Mouse (Mus musculus): Measurements from ENCODE around the gene Cmss1. TPM values are rescaled to one million over a fixed set of nuclear protein-coding genes. Genes with fewer than 3 reads are reported as not detected.

Cmss1 gene
- polyA plus RNA-seq, 1 experiment from 2014 or later: 58.3 TPM

DNA sequence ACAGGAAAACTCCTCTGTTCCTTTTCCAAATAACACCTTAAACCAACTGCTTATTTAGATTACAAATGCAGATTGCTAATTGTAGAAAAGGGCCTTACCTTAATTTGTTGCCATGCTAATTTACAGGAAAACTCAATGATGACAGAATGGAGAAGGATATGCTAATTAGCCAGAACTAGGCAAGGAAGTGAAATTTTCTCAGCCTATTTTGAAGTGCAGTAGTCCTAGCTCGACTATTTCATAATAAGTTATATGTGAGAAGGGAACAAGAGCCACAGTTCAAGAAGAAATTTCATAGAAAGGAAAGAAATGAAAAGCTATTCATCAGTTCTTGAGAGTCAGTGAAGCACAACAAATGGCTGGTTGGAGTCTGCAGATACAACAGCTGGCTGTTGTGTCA is 60.3 kb downstream of the Cmss1 start:
- no peak overlapping the region for H3K4me2 ChIP-seq (ENCODE audit: low read depth, severe bottlenecking)
- no peak for DNase-seq (ENCODE audit: low spot score)
- no peak overlapping the region for H3K27ac ChIP-seq (replicated peaks; ENCODE audit: low read depth, low read length)
- WGBS: 78% methylated on average over 1 of the region's 1 CpGs
- H3K36me3 ChIP-seq (ENCODE audit: control insufficient read depth, insufficient read depth, low read length): no peaks in the 10 kb centered on the region
- no peaks in the 10 kb centered on the region for H3K27me3 ChIP-seq (ENCODE audit: control insufficient read depth, insufficient read depth, low read length)
- H3K4me3 ChIP-seq (ENCODE audit: low read depth, low read length): no peak overlapping the region
- no peak overlapping the region for H3K9ac ChIP-seq (ENCODE audit: low read length)
- no peaks in the 10 kb centered on the region for H3K9me3 ChIP-seq (ENCODE audit: control insufficient read depth, low read length)
- H3K4me1 ChIP-seq (ENCODE audit: control insufficient read depth, insufficient read depth, low read length): no peaks in the 10 kb centered on the region
- ATAC-seq (ENCODE audit: insufficient number of reproducible peaks, low FRiP score, low TSS enrichment, low read depth): no peak

DNA sequence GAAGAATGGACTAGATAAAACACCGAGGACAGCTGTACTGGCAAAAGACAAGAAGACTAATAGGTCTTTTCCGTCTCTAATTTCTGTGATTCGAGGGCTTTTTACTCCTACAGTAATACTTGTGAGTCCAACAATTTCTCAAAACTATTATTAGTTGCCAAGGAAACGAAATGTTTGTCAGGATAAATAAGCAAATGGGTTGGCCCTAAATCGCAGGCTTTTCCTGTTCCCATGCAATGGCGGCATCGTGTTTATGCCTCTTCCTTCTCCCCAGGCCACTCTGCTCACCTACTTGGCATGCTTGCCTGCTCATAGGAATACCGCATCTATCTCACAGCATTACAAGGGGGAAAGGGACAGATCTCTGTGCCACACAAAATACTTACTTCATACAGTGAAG is 62.2 kb downstream of the Cmss1 start:
- H3K4me1 ChIP-seq (ENCODE audit: control insufficient read depth, insufficient read depth, low read length): no peaks in the 10 kb centered on the region
- DNase-seq (ENCODE audit: low spot score): no peak
- no peak overlapping the region for H3K27ac ChIP-seq (replicated peaks; ENCODE audit: low read depth, low read length)
- no peak for ATAC-seq (ENCODE audit: insufficient number of reproducible peaks, low FRiP score, low TSS enrichment, low read depth)
- H3K27me3 ChIP-seq (ENCODE audit: control insufficient read depth, insufficient read depth, low read length): no peaks in the 10 kb centered on the region
- no peak overlapping the region for H3K9ac ChIP-seq (ENCODE audit: low read length)
- H3K36me3 ChIP-seq (ENCODE audit: control insufficient read depth, insufficient read depth, low read length): no peaks in the 10 kb centered on the region
- H3K4me3 ChIP-seq (ENCODE audit: low read depth, low read length): no peak overlapping the region
- WGBS: 86% methylated on average over 8 of the region's 8 CpGs
- H3K9me3 ChIP-seq (ENCODE audit: control insufficient read depth, low read length): no peaks in the 10 kb centered on the region
- H3K4me2 ChIP-seq (ENCODE audit: low read depth, severe bottlenecking): no peak overlapping the region

DNA sequence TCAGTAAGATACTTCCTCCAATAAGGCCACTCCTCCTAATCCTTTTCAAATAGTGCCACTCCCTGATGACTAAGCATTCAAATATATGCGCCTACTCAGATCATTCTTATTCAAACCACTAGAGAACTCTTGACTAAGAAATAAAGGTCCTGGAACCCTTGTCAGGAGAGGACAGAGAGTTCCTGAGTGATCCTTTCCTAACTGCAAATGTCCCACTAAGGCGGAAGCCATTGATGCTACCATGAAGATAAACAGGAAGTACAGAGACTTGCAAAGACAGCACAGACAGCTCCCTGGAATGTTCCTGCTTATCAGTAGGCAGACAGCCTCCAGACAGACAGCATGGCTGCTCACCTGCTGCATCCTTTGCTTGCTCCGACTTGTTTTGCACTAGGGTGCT is 63.4 kb downstream of the Cmss1 start:
- ATAC-seq (ENCODE audit: insufficient number of reproducible peaks, low FRiP score, low TSS enrichment, low read depth): no peak
- Histone ChIP-seq H3K4me3 (ENCODE audit: low read depth, low read length) (no peak overlapping the region), H3K36me3 (ENCODE audit: control insufficient read depth, insufficient read depth, low read length) (no peaks in the 10 kb centered on the region), H3K27ac (replicated peaks; ENCODE audit: low read depth, low read length) (no peak overlapping the region), H3K4me2 (ENCODE audit: low read depth, severe bottlenecking) (no peak overlapping the region), H3K9ac (ENCODE audit: low read length) (no peak overlapping the region), H3K9me3 (ENCODE audit: control insufficient read depth, low read length) (no peaks in the 10 kb centered on the region), H3K4me1 (ENCODE audit: control insufficient read depth, insufficient read depth, low read length) (no peaks in the 10 kb centered on the region), H3K27me3 (ENCODE audit: control insufficient read depth, insufficient read depth, low read length) (no peaks in the 10 kb centered on the region)
- DNase-seq (ENCODE audit: low spot score): no peak
- WGBS: 94% methylated on average over 3 of the region's 3 CpGs

DNA sequence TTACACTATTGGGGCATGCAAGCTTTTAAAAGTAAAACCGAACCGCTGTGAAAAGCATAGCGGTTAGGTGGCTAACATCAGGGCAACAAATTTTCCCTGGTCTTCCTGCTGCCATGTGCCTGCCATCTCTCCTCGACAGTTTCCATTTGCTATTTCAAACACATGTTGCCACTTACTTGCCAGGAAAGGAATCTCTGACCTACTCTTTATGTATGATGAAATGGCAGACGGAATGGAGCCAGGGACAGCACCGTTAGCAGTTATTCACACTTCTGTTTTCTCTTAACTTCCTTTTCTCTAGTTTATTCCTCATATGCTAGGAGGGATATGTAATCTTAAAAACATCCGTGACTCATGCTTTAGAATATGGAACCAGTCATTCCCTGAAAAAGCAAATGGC is 70.2 kb downstream of the Cmss1 start:
- DNase-seq (ENCODE audit: low spot score) (no peak), ATAC-seq (ENCODE audit: insufficient number of reproducible peaks, low FRiP score, low TSS enrichment, low read depth) (no peak)
- H3K9ac ChIP-seq (ENCODE audit: low read length): no peak overlapping the region
- H3K27ac ChIP-seq (replicated peaks; ENCODE audit: low read depth, low read length): no peak overlapping the region
- peaks cover 7% of the 10 kb centered on the region; the same call in 1 of the 2 replicates for H3K4me1 ChIP-seq (ENCODE audit: control insufficient read depth, insufficient read depth, low read length)
- H3K36me3 ChIP-seq (ENCODE audit: control insufficient read depth, insufficient read depth, low read length): no peaks in the 10 kb centered on the region
- no peaks in the 10 kb centered on the region for H3K9me3 ChIP-seq (ENCODE audit: control insufficient read depth, low read length)
- H3K4me2 ChIP-seq (ENCODE audit: low read depth, severe bottlenecking): no peak overlapping the region
- WGBS: 71% methylated on average over 7 of the region's 7 CpGs
- H3K27me3 ChIP-seq (ENCODE audit: control insufficient read depth, insufficient read depth, low read length): no peaks in the 10 kb centered on the region
- H3K4me3 ChIP-seq (ENCODE audit: low read depth, low read length): no peak overlapping the region

DNA sequence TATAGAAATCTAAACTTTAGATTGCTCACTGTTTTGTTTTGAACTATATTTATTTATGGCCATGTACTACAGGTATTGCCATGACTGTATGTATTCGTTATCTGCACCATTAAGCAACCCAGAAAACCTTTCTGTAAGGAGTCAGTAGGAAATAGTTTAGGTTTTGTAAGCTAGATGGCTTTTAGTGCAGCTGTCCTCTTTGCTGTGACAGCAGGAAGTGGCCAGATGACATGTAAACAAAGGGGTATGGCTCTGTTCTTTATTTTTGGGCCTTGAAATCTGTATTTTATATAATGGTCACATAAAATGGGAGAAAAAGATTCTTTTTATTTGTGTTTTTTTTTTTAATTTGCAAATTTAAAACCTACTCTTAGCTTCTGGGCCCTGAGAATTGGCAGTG is 71.9 kb downstream of the Cmss1 start:
- no peak for DNase-seq (ENCODE audit: low spot score)
- no peaks in the 10 kb centered on the region for H3K36me3 ChIP-seq (ENCODE audit: control insufficient read depth, insufficient read depth, low read length)
- H3K27ac ChIP-seq (replicated peaks; ENCODE audit: low read depth, low read length): no peak overlapping the region
- H3K27me3 ChIP-seq (ENCODE audit: control insufficient read depth, insufficient read depth, low read length): no peaks in the 10 kb centered on the region
- H3K4me1 ChIP-seq (ENCODE audit: control insufficient read depth, insufficient read depth, low read length): peaks cover 9% of the 10 kb centered on the region; the same call in 1 of the 2 replicates
- 87% methylated on average over 1 of the region's 1 CpGs for WGBS
- H3K9ac ChIP-seq (ENCODE audit: low read length): no peak overlapping the region
- no peak for ATAC-seq (ENCODE audit: insufficient number of reproducible peaks, low FRiP score, low TSS enrichment, low read depth)
- H3K4me2 ChIP-seq (ENCODE audit: low read depth, severe bottlenecking): no peak overlapping the region
- no peak overlapping the region for H3K4me3 ChIP-seq (ENCODE audit: low read depth, low read length)
- H3K9me3 ChIP-seq (ENCODE audit: control insufficient read depth, low read length): no peaks in the 10 kb centered on the region

DNA sequence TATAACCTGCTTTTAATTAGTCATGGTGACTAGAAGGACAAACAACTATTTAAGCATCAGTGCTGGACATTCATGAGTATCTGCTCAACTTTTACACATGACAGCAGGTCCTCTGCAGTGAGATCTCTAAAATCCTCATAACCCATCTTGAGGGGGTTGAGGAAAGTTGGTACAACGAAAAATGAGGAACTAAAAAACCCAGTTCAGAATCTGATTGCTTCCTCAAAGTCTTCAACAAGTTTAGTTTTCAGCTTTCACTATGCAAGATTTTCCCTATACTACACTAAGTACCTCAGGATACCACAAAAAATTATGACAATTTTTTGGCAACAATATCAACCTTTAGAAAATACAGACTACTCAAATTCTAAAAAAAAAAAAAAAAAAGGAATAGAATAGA is 72.3 kb downstream of the Cmss1 start:
- ATAC-seq (ENCODE audit: insufficient number of reproducible peaks, low FRiP score, low TSS enrichment, low read depth) (no peak), DNase-seq (ENCODE audit: low spot score) (no peak)
- Histone ChIP-seq H3K27me3 (ENCODE audit: control insufficient read depth, insufficient read depth, low read length) (no peaks in the 10 kb centered on the region), H3K36me3 (ENCODE audit: control insufficient read depth, insufficient read depth, low read length) (no peaks in the 10 kb centered on the region), H3K4me1 (ENCODE audit: control insufficient read depth, insufficient read depth, low read length) (peaks cover 9% of the 10 kb centered on the region; the same call in 1 of the 2 replicates), H3K27ac (replicated peaks; ENCODE audit: low read depth, low read length) (no peak overlapping the region), H3K4me3 (ENCODE audit: low read depth, low read length) (no peak overlapping the region), H3K4me2 (ENCODE audit: low read depth, severe bottlenecking) (no peak overlapping the region), H3K9me3 (ENCODE audit: control insufficient read depth, low read length) (no peaks in the 10 kb centered on the region), H3K9ac (ENCODE audit: low read length) (no peak overlapping the region)
- 93% methylated on average over 1 of the region's 1 CpGs for WGBS

DNA sequence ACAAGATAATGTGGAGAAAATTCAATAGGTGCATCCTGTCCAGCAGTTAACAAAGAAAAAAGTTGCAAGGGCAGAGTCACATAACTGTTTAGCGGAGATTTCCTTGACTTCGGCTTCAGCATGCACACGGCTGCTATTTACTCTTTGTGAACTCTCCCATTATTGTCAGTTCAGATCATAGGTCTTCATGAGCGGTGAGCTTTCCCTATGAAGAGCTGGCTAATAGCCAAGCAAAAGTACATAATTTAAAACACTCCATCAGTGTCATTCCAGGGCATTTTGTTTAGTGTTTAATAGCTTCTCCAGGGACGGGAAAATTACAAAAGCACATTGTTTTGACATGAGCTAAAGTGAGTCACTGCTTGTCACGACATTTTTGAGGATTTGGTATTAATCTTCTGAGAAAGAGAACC is 74.6 kb downstream of the Cmss1 start:
- Histone ChIP-seq H3K27ac (replicated peaks; ENCODE audit: low read depth, low read length) (no peak overlapping the region), H3K36me3 (ENCODE audit: control insufficient read depth, insufficient read depth, low read length) (no peaks in the 10 kb centered on the region), H3K9me3 (ENCODE audit: control insufficient read depth, low read length) (no peaks in the 10 kb centered on the region), H3K9ac (ENCODE audit: low read length) (no peak overlapping the region), H3K4me3 (ENCODE audit: low read depth, low read length) (no peak overlapping the region), H3K4me1 (ENCODE audit: control insufficient read depth, insufficient read depth, low read length) (peaks cover 9% of the 10 kb centered on the region; the same call in 1 of the 2 replicates), H3K4me2 (ENCODE audit: low read depth, severe bottlenecking) (no peak overlapping the region), H3K27me3 (ENCODE audit: control insufficient read depth, insufficient read depth, low read length) (no peaks in the 10 kb centered on the region)
- WGBS: 32% methylated on average over 6 of the region's 6 CpGs
- ATAC-seq (ENCODE audit: insufficient number of reproducible peaks, low FRiP score, low TSS enrichment, low read depth) (0 out of 2 replicates have a peak, but pooled peaks have one; percentile 11), DNase-seq (ENCODE audit: low spot score) (no peak)

DNA sequence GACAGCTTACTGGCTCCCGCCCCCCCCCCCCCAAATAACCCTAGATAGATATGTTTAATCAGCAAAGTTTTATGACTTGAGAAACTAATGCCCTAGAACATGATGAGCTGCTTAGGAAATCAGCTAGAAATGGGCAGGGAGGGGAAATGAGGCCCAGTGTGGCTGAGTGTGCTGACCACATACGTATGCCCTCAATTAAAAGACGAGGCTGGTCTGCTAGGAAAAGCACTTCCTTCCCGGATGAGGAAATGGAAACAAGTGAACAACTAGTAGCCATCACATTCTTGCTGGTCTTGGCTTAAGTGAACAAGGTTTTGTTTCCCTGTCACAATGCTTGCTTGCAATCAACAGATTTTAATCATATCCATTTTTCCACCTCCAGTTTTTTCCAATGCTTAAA is 76.1 kb downstream of the Cmss1 start:
- peaks cover 9% of the 10 kb centered on the region; the same call in 1 of the 2 replicates for H3K4me1 ChIP-seq (ENCODE audit: control insufficient read depth, insufficient read depth, low read length)
- H3K36me3 ChIP-seq (ENCODE audit: control insufficient read depth, insufficient read depth, low read length): no peaks in the 10 kb centered on the region
- DNase-seq (ENCODE audit: low spot score) (no peak), ATAC-seq (ENCODE audit: insufficient number of reproducible peaks, low FRiP score, low TSS enrichment, low read depth) (no peak)
- no peak overlapping the region for H3K4me3 ChIP-seq (ENCODE audit: low read depth, low read length)
- no peak overlapping the region for H3K9ac ChIP-seq (ENCODE audit: low read length)
- no peaks in the 10 kb centered on the region for H3K9me3 ChIP-seq (ENCODE audit: control insufficient read depth, low read length)
- H3K27ac ChIP-seq (replicated peaks; ENCODE audit: low read depth, low read length): no peak overlapping the region
- no peak overlapping the region for H3K4me2 ChIP-seq (ENCODE audit: low read depth, severe bottlenecking)
- WGBS: 47% methylated on average over 4 of the region's 4 CpGs
- H3K27me3 ChIP-seq (ENCODE audit: control insufficient read depth, insufficient read depth, low read length): no peaks in the 10 kb centered on the region

DNA sequence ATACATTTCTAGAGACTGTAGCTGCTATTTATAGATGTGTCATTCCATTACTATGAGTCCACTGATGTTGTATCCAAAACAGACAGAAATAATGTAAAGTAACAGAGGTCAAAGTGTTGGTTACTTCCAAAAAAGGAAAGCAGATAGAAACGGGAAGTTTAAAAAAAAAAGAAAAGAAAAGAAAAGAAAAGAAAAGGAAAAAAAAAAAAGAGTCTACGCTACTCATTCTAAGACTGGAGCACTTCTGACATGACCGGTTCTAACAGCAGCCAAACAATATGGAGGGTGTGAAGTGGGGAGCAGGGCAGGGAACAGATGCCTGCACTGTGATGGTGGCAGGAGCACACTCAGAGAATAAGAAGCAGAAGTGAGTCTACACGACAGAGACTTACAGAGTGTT is 78.2 kb downstream of the Cmss1 start:
- H3K9me3 ChIP-seq (ENCODE audit: control insufficient read depth, low read length): no peaks in the 10 kb centered on the region

More for the DNA sequence above, 78.2 kb downstream of the Cmss1 start:
- DNase-seq (ENCODE audit: low spot score) (no peak), ATAC-seq (ENCODE audit: insufficient number of reproducible peaks, low FRiP score, low TSS enrichment, low read depth) (no peak)
- Histone ChIP-seq H3K27ac (replicated peaks; ENCODE audit: low read depth, low read length) (no peak overlapping the region), H3K4me3 (ENCODE audit: low read depth, low read length) (no peak overlapping the region), H3K4me1 (ENCODE audit: control insufficient read depth, insufficient read depth, low read length) (peaks cover 9% of the 10 kb centered on the region; the same call in 1 of the 2 replicates), H3K27me3 (ENCODE audit: control insufficient read depth, insufficient read depth, low read length) (no peaks in the 10 kb centered on the region), H3K9ac (ENCODE audit: low read length) (no peak overlapping the region), H3K36me3 (ENCODE audit: control insufficient read depth, insufficient read depth, low read length) (no peaks in the 10 kb centered on the region), H3K4me2 (ENCODE audit: low read depth, severe bottlenecking) (no peak overlapping the region)
- WGBS: 80% methylated on average over 4 of the region's 4 CpGs

Data from limb, embryonic 11.5 days (tissue).